Mouse (Mus musculus) Patski (cell line): Measurements from ENCODE around the gene Arfgef3. TPM values are rescaled to one million over a fixed set of nuclear protein-coding genes. Genes with fewer than 3 reads are reported as not detected.

Experiments
- ATAC-seq: fragments of 100-300 bp; one replicate; pipeline ENCODE4 v1.8.0; 2021
- CTCF ChIA-PET: fragments of 350-600 bp; sonication (Branson Sonifier 250); formaldehyde crosslinking; loops from one replicate; lab custom pipeline; 2022; ENCODE audit warnings: inconsistent platforms; lab: Charles Lee
- POLR2A ChIA-PET: fragments of 350-600 bp; sonication (Branson Sonifier 250); formaldehyde crosslinking; loops from one replicate; lab custom pipeline; 2022; ENCODE audit warnings: antibody characterized with exemption, inconsistent platforms; lab: Charles Lee
- DNase-seq: peaks from one replicate; pipeline ENCODE4 v3.0.0-alpha.2; 2011; ENCODE audit warnings: low read depth, low spot score
- H3K27me3 ChIP-seq: fragments of 371-371 bp; one replicate; pipeline ENCODE4 v1.5.1; 2021
- CTCF ChIP-seq: fragments of 100-300 bp; IDR thresholded peaks from one replicate; pipeline ENCODE4 v1.5.1; 2021
- in situ Hi-C: fragments of 300-500 bp; cut with MboI; formaldehyde crosslinking; loops from 3 replicates; pipeline ENCODE4 v1.11.1; 2018; ENCODE audit warnings: low pct_unique_long_range_greater_than_20kb, mixed read lengths
- polyA plus RNA-seq: library from polyadenylated mRNA; unstranded; gene quantifications from one replicate; pipeline ENCODE4 v1.2.3, GENCODE M21; 2021

The Arfgef3 gene
- polyA plus RNA-seq, 1 experiment from 2014 or later: 7.0 TPM

- DNase-seq: no peak
- in situ Hi-C loops: no loop called here
Observed at GRCm38 (mm10) chr10:18741024-18741423, 2.7 kb downstream of the Arfgef3 start.

GRCm38 (mm10) chr10:18728548-18728947 is 15.2 kb downstream of the Arfgef3 start:
- ChIA-PET CTCF (no interaction called here), POLR2A (no interaction called here)
- no peak for TF ChIP-seq CTCF
- no peaks in the 10 kb centered on the region for H3K27me3 ChIP-seq
- in situ Hi-C loops: no loop called here
- ATAC-seq (no peak), DNase-seq (no peak)

More at GRCm38 (mm10) chr10:18741024-18741423, 2.7 kb downstream of the Arfgef3 start:
- no peaks in the 10 kb centered on the region for H3K27me3 ChIP-seq
- no peak for TF ChIP-seq CTCF
- ChIA-PET CTCF (interaction anchor here (1.5 to 1.8 kb wide), 2 partner anchors 9 to 14 kb away, joined by 4 read pairs; no protein-coding TSS in a partner anchor), POLR2A (interaction anchor here (0.8 kb wide), 1 partner anchor 11 kb away, joined by 3 read pairs; no protein-coding TSS in a partner anchor)
- no peak for ATAC-seq

GRCm38 (mm10) chr10:18711436-18711835 is 32.3 kb downstream of the Arfgef3 start:
- no peaks in the 10 kb centered on the region for H3K27me3 ChIP-seq
- CTCF ChIA-PET: no interaction called here
- no peak for ATAC-seq
- no peak for DNase-seq
- TF ChIP-seq CTCF: no peak
- in situ Hi-C loops: no loop called here
- POLR2A ChIA-PET: no interaction called here

DNA sequence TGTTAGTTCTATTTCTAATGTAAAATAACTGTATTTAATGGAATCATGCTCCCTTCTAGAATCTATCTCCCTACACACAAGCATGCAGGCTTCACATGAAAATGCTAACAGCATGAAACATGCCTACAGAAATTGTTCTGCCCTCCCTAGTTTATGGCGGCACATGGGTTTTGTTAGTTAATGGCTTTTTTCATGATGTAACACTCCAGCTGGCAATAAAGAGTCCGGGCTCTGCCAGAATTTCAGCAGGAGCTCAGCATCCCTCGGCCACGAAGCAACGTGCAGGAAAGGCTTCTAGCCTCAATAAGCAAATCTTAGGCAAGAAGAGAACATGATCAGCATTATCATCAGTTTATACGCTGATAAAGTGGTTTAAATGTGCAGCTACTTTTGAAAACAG is 32.8 kb downstream of the Arfgef3 start:
- TF ChIP-seq CTCF: no peak
- no peak for ATAC-seq
- in situ Hi-C loops: no loop called here
- H3K27me3 ChIP-seq: no peaks in the 10 kb centered on the region
- DNase-seq: no peak
- ChIA-PET POLR2A (interaction anchor here (0.6 to 1.1 kb wide), 2 partner anchors 9 to 249 kb away, joined by 4 read pairs; no protein-coding TSS in a partner anchor), CTCF (no interaction called here)

- DNase-seq (no peak), ATAC-seq (no peak)
- in situ Hi-C loops: no loop called here
- H3K27me3 ChIP-seq: no peaks in the 10 kb centered on the region
- POLR2A ChIA-PET: no interaction called here
- CTCF ChIA-PET: no interaction called here
- TF ChIP-seq CTCF: no peak
Observed at GRCm38 (mm10) chr10:18709836-18710235, 33.9 kb downstream of the Arfgef3 start.

- no peak for TF ChIP-seq CTCF
- DNase-seq: no peak
- H3K27me3 ChIP-seq: no peaks in the 10 kb centered on the region
- in situ Hi-C loops: no loop called here
- ATAC-seq: no peak
- POLR2A ChIA-PET: no interaction called here
- CTCF ChIA-PET: interaction anchor here (0.7 kb wide), 1 partner anchor 17 kb away, joined by 3 read pairs; no protein-coding TSS in a partner anchor
Observed at GRCm38 (mm10) chr10:18708641-18709040, 35.1 kb downstream of the Arfgef3 start.

GRCm38 (mm10) chr10:18704393-18705120 is 39.2 kb downstream of the Arfgef3 start:
- CTCF ChIA-PET: interaction anchor here (1.4 kb wide), 1 partner anchor 15 kb away, joined by 3 read pairs; no protein-coding TSS in a partner anchor

GRCm38 (mm10) chr10:18701517-18701916 is 42.2 kb downstream of the Arfgef3 start:
- ATAC-seq: no peak
- ChIA-PET POLR2A (interaction anchor here (0.9 to 1.2 kb wide), 2 partner anchors 9 to 11 kb away, joined by 4 read pairs; no protein-coding TSS in a partner anchor), CTCF (interaction anchor here (1.6 kb wide), 1 partner anchor 14 kb away, joined by 5 read pairs; no protein-coding TSS in a partner anchor)
- TF ChIP-seq CTCF: no peak
- H3K27me3 ChIP-seq: no peaks in the 10 kb centered on the region
- in situ Hi-C loops: no loop called here
- no peak for DNase-seq

More at GRCm38 (mm10) chr10:18704393-18705120, 39.2 kb downstream of the Arfgef3 start:
- no peak for DNase-seq
- POLR2A ChIA-PET: no interaction called here
- in situ Hi-C loops: no loop called here
- H3K27me3 ChIP-seq: no peaks in the 10 kb centered on the region
- TF ChIP-seq CTCF: no peak
- ATAC-seq: no peak

GRCm38 (mm10) chr10:18700117-18700516 is 43.6 kb downstream of the Arfgef3 start:
- ATAC-seq (no peak), DNase-seq (no peak)
- ChIA-PET POLR2A (no interaction called here), CTCF (interaction anchor here (0.8 to 1.4 kb wide), 3 partner anchors 8 to 31 kb away, joined by 3 to 5 read pairs (median 3); no protein-coding TSS in a partner anchor)
- in situ Hi-C loops: no loop called here
- no peak for TF ChIP-seq CTCF
- H3K27me3 ChIP-seq: no peaks in the 10 kb centered on the region

- no peak for TF ChIP-seq CTCF
- no peak for DNase-seq
- no peaks in the 10 kb centered on the region for H3K27me3 ChIP-seq
- ChIA-PET CTCF (interaction anchor here (0.9 kb wide), 1 partner anchor 12 kb away, joined by 3 read pairs; no protein-coding TSS in a partner anchor), POLR2A (no interaction called here)
- no peak for ATAC-seq
- in situ Hi-C loops: no loop called here
Observed at GRCm38 (mm10) chr10:18699151-18699550, 44.6 kb downstream of the Arfgef3 start.

DNA sequence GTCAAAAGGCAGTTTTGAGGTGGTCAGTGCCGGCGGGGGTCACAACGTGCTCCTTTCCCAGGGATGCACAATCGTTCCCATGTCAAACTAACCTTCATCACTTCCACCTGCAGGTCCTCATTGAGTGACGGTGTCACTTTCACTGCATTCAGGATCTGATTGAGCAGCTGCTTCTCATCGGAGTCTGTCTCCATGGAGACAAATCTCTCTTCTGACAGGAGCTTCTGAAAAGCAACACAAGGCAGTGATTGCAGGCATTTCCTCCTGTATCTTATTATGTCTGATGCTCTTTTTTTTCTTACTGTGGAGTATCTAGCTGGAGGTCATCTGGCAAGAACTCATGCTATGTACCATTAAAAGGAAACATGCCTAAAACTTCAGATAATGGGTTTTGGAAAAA is 47.3 kb downstream of the Arfgef3 start:
- POLR2A ChIA-PET: no interaction called here
- CTCF ChIA-PET: interaction anchor here (1.1 kb wide), 1 partner anchor 15 kb away, joined by 3 read pairs; no protein-coding TSS in a partner anchor
- ATAC-seq: no peak
- H3K27me3 ChIP-seq: no peaks in the 10 kb centered on the region
- in situ Hi-C loops: no loop called here
- no peak for TF ChIP-seq CTCF
- DNase-seq: no peak
